Mouse (Mus musculus): Measurements from ENCODE around the gene Ttll10. TPM values are rescaled to one million over a fixed set of nuclear protein-coding genes. Genes with fewer than 3 reads are reported as not detected.

The Ttll10 gene
- polyA plus RNA-seq, 1 experiment from 2014 or later, result 2.0 TPM

- no peak for ATAC-seq (ENCODE audit: insufficient number of reproducible peaks, insufficient read depth, low FRiP score, low TSS enrichment, low read depth)
These were observed 25.1 kb upstream of the Ttll10 start for GRCm38 (mm10) chr4:156084096-156084879.

DNA sequence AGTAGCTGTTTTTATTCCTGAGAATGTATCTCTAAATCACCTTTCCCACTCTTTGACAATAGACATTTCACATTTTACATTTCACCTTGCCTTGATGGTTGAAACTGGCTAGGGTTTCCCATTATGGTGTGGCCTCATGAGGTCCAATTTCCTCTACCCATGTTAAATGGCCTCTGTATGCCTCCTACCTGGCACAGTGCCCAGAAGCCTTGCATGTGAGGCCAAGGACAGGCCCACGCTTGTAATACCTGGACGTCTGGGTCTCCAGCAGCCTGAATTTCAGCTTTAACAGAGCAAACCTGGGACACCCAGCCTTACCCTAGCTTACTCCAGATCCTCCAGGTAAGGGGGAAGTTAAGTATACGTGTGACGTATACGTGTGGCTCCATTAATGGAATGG, 24.1 kb upstream of the Ttll10 start:
- Histone ChIP-seq H3K4me1 (peaks cover 6% of the 10 kb centered on the region; the same call in 1 of the 2 replicates), H3K9ac (no peak overlapping the region), H3K4me2 (no peak overlapping the region), H3K27ac (peak overlapping the region; percentile 39), H3K4me3 (no peak overlapping the region), H3K27me3 (peaks cover 4% of the 10 kb centered on the region), H3K9me3 (no peaks in the 10 kb centered on the region), H3K36me3 (no peaks in the 10 kb centered on the region)
- WGBS, result 70% methylated on average over 5 of the region's 5 CpGs
- ATAC-seq (ENCODE audit: insufficient number of reproducible peaks, insufficient read depth, low FRiP score, low TSS enrichment, low read depth), result 0 out of 2 replicates have a peak, but pooled peaks have one; percentile 63

More at GRCm38 (mm10) chr4:156084096-156084879, 25.1 kb upstream of the Ttll10 start:
- Histone ChIP-seq H3K36me3 (no peaks in the 10 kb centered on the region), H3K27ac (peak overlapping the region; percentile 39), H3K27me3 (no peaks in the 10 kb centered on the region), H3K4me3 (no peak overlapping the region), H3K4me1 (peaks cover 6% of the 10 kb centered on the region; the same call in 1 of the 2 replicates), H3K4me2 (no peak overlapping the region), H3K9ac (no peak overlapping the region), H3K9me3 (no peaks in the 10 kb centered on the region)
- 64% methylated on average over 9 of the region's 9 CpGs for WGBS

- Histone ChIP-seq H3K4me1 (peaks cover 12% of the 10 kb centered on the region), H3K9me3 (no peaks in the 10 kb centered on the region), H3K4me2 (no peak overlapping the region), H3K27me3 (peaks cover 10% of the 10 kb centered on the region), H3K4me3 (no peak overlapping the region), H3K36me3 (no peaks in the 10 kb centered on the region), H3K27ac (peak overlapping the region; percentile 76), H3K9ac (0 out of 2 replicates have a peak overlapping the region, but pooled peaks have one; percentile 21)
- WGBS, result 48% methylated on average over 4 of the region's 4 CpGs
- ATAC-seq (ENCODE audit: insufficient number of reproducible peaks, insufficient read depth, low FRiP score, low TSS enrichment, low read depth), result no peak
These were observed 23.5 kb upstream of the Ttll10 start for GRCm38 (mm10) chr4:156082621-156083234.

DNA sequence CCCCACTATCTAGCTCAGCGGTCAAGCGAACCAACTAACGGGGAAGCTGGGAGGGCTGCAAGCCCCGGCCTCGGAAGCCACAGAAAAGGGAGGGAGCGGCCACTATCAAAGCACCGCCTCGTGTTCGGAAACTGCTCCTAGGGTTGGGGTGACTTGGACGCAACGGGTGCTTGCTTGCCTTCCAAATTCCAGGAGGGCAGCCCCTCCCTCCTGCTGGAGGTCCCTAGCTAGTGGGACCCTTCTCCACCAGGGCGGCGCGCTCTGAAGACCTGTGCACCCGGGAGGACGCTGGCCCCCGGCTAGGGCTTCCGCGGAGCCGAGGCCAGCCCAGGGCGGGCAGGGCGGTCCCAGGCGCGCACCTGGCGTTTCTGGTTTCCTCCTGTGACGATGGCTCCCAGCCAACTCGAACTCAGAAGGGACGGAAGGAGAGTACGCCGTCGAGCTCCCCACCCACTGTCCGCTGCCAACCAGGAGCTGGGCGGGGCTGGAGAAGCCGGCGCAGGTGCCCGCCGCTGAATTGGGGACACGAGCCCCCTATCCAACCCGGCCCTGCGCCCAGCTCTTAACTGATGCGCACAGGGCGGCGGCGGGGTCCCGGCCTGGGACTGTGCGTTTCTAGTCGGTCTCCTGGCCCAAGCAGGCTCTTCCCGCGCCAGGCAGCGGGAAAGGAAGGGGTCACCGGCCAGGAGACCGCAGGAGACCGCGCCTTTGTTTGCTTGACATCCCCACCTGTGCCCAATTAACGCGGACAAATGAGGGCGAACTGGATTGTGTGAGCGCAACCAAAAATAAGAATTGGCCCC, 18.5 kb upstream of the Ttll10 start:
- peak overlapping the region; percentile 46 for H3K4me3 ChIP-seq
- ATAC-seq (ENCODE audit: insufficient number of reproducible peaks, insufficient read depth, low FRiP score, low TSS enrichment, low read depth), result peak; percentile 68
- peaks cover 23% of the 10 kb centered on the region for H3K4me1 ChIP-seq
- peak overlapping the region; percentile 85 for H3K4me2 ChIP-seq
- peaks cover 19% of the 10 kb centered on the region for H3K27me3 ChIP-seq
- peak overlapping the region; percentile 53 for H3K27ac ChIP-seq
- WGBS, result under 1% methylated on average over 57 of the region's 58 CpGs
- H3K36me3 ChIP-seq, result no peaks in the 10 kb centered on the region
- H3K9ac ChIP-seq, result peak overlapping the region; percentile 64
- no peaks in the 10 kb centered on the region for H3K9me3 ChIP-seq

DNA sequence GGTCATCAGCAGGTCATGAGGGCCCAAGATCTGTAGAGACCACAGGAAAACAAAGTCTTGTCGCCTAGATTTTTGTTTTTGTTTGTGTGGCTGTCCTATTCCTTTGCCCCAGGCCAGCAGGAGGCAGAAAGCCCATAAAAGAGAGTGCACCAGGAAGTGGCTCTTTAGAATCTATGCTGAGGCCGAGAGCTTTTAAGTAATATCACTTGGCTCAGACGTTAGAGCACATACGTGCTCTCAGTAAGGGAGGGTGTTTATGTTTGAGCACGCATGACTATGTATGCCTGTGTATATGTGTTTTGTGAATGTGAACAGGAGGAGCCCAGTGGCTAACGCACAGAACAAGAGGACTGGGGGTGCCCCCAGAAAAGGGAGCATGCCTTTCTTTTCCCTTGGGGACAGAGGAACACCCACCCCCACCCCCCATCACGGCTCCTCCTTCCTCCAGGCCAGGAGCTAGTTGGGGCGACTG, 17.7 kb upstream of the Ttll10 start:
- Histone ChIP-seq H3K4me2 (peak overlapping the region; percentile 85), H3K4me3 (peak overlapping the region; percentile 46), H3K27ac (peak overlapping the region; percentile 53; the same call in 1 of the 2 replicates), H3K36me3 (no peaks in the 10 kb centered on the region), H3K9ac (peak overlapping the region; percentile 64; the same call in 1 of the 2 replicates), H3K9me3 (no peaks in the 10 kb centered on the region), H3K4me1 (peaks cover 20% of the 10 kb centered on the region), H3K27me3 (peaks cover 19% of the 10 kb centered on the region)
- WGBS, result 9% methylated on average over 8 of the region's 8 CpGs
- ATAC-seq (ENCODE audit: insufficient number of reproducible peaks, insufficient read depth, low FRiP score, low TSS enrichment, low read depth), result no peak

GRCm38 (mm10) chr4:156070716-156071115, 11.5 kb upstream of the Ttll10 start:
- Histone ChIP-seq H3K9me3 (no peaks in the 10 kb centered on the region), H3K27ac (peak overlapping the region; percentile 74), H3K4me1 (peaks cover 14% of the 10 kb centered on the region), H3K4me3 (no peak overlapping the region), H3K27me3 (no peaks in the 10 kb centered on the region), H3K4me2 (no peak overlapping the region), H3K9ac (no peak overlapping the region), H3K36me3 (no peaks in the 10 kb centered on the region)
- ATAC-seq (ENCODE audit: insufficient number of reproducible peaks, insufficient read depth, low FRiP score, low TSS enrichment, low read depth), result peak; percentile 39; the same call in 1 of the 2 replicates
- WGBS, result 31% methylated on average over 2 of the region's 2 CpGs

- H3K4me2 ChIP-seq, result no peak overlapping the region
- no peak for ATAC-seq (ENCODE audit: insufficient number of reproducible peaks, insufficient read depth, low FRiP score, low TSS enrichment, low read depth)
- H3K27me3 ChIP-seq, result no peaks in the 10 kb centered on the region
- H3K4me3 ChIP-seq, result no peak overlapping the region
- 34% methylated on average over 6 of the region's 6 CpGs for WGBS
- H3K9me3 ChIP-seq, result no peaks in the 10 kb centered on the region
- peaks cover 14% of the 10 kb centered on the region for H3K4me1 ChIP-seq
- peak overlapping the region; percentile 74 for H3K27ac ChIP-seq
- no peak overlapping the region for H3K9ac ChIP-seq
- no peaks in the 10 kb centered on the region for H3K36me3 ChIP-seq
These were observed 11.1 kb upstream of the Ttll10 start for GRCm38 (mm10) chr4:156070276-156070675.

GRCm38 (mm10) chr4:156069701-156070100, 10.5 kb upstream of the Ttll10 start:
- Histone ChIP-seq H3K27me3 (no peaks in the 10 kb centered on the region), H3K36me3 (no peaks in the 10 kb centered on the region), H3K9ac (no peak overlapping the region), H3K4me2 (no peak overlapping the region), H3K4me3 (no peak overlapping the region), H3K27ac (peak overlapping the region; percentile 74; the same call in 1 of the 2 replicates), H3K4me1 (peaks cover 14% of the 10 kb centered on the region), H3K9me3 (no peaks in the 10 kb centered on the region)
- ATAC-seq (ENCODE audit: insufficient number of reproducible peaks, insufficient read depth, low FRiP score, low TSS enrichment, low read depth), result no peak
- WGBS, result 82% methylated on average over 8 of the region's 8 CpGs

DNA sequence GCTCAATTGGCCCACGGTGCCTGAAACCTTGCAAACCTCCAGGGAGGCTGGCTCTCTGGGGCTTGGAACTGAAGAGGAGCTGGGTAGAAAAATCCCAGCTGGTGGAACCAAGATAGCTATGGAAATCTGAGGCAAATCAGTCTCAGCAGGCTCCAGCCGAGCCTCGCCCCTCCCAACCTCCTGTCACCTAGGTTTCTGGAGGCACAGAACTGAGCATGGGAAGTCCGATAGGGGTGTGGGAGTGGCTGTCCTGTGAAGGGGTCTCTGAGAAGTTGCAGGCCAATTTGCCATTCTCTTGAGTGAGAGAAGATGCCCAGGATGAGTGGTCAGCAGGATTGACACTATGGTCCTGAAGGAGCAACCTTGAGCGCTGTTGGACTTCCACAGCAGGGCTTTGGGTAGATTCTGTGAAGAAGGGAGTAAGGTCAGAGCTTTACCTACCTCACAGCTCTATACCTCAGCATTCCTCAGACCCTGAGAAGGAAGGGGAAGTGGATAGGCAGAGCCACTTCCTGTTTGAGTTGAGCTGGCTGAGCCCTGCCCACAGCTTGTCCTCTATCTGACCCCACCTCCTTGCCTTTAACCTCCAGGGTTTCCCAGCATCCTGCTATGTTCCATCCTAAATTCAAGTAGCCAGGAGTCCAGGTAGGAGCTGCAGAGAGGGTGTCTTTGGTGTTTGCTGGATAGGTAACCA, 8.2 kb upstream of the Ttll10 start:
- ATAC-seq (ENCODE audit: insufficient number of reproducible peaks, insufficient read depth, low FRiP score, low TSS enrichment, low read depth), result no peak
- H3K4me2 ChIP-seq, result no peak overlapping the region
- no peaks in the 10 kb centered on the region for H3K9me3 ChIP-seq
- no peaks in the 10 kb centered on the region for H3K36me3 ChIP-seq
- 70% methylated on average over 5 of the region's 5 CpGs for WGBS
- H3K27ac ChIP-seq, result no peak overlapping the region
- no peak overlapping the region for H3K9ac ChIP-seq
- peaks cover 14% of the 10 kb centered on the region for H3K4me1 ChIP-seq
- no peak overlapping the region for H3K4me3 ChIP-seq
- H3K27me3 ChIP-seq, result no peaks in the 10 kb centered on the region

DNA sequence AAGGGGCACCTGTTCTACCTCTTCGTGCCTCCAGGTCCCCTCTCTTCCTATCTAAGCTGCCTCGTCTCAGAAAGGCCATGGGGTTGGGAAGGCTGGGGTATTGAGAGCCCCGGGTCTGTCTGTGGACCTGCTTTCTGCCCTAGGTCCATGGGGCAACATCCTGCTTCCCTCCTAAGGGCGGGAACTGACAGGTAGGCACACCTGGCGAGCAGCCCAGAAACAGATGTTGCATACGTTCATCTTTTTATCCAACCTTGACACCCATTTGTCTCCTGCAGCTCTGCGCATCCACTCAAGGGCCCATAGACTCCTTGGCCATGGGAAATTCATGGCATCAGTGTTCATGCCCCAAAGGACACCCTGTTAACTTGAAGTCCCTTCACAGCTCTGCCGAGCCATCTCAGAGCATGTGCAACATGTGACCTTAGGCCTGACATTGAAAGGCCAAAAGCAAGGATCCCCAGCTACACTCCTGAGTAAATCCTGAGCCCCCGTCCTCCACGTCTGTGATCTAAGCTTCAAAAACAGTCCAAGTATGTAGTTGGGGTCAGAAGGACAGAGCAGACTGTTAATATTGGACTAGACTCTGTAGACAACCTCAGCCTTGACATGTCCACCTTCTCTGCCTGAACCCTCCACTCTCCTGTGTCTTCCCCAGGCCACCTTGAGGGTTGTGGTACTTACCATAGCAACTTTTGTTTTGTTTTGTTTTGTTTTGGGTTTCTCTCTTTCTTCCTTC, 6.1 kb upstream of the Ttll10 start:
- 81% methylated on average over 10 of the region's 10 CpGs for WGBS
- no peaks in the 10 kb centered on the region for H3K9me3 ChIP-seq
- no peak for ATAC-seq (ENCODE audit: insufficient number of reproducible peaks, insufficient read depth, low FRiP score, low TSS enrichment, low read depth)
- no peaks in the 10 kb centered on the region for H3K36me3 ChIP-seq
- no peak overlapping the region for H3K4me2 ChIP-seq
- H3K4me1 ChIP-seq, result peaks cover 8% of the 10 kb centered on the region
- no peak overlapping the region for H3K27ac ChIP-seq
- H3K4me3 ChIP-seq, result no peak overlapping the region
- no peaks in the 10 kb centered on the region for H3K27me3 ChIP-seq
- no peak overlapping the region for H3K9ac ChIP-seq

Measured in embryonic facial prominence, embryonic 13.5 days (tissue).